Mouse (Mus musculus) G1E-ER4 (cell line): ENCODE results near the gene Plpp7. TPM values are rescaled to one million over a fixed set of nuclear protein-coding genes. Genes with fewer than 3 reads are reported as not detected.

Source experiments
- GATA1 ChIP-seq: IDR thresholded peaks from one replicate; pipeline ENCODE4 v1.8.0; 2012; ENCODE audit warnings: low read length, inconsistent platforms
- polyA plus RNA-seq: library from polyadenylated mRNA; stranded (reverse); fragments of >175 nt; gene quantifications from 2 replicates; pipeline ENCODE4 v1.2.3, GENCODE M21; 2012

Gene Plpp7
- 0.12 and 0.22 TPM in 2 replicates for polyA plus RNA-seq

GRCm38 (mm10) chr2:32095351-32096121 lies at the start of gene Plpp7:
Plpp7 (plus strand) TSS chr2:32095528.
- TF ChIP-seq GATA1, result no peak

DNA sequence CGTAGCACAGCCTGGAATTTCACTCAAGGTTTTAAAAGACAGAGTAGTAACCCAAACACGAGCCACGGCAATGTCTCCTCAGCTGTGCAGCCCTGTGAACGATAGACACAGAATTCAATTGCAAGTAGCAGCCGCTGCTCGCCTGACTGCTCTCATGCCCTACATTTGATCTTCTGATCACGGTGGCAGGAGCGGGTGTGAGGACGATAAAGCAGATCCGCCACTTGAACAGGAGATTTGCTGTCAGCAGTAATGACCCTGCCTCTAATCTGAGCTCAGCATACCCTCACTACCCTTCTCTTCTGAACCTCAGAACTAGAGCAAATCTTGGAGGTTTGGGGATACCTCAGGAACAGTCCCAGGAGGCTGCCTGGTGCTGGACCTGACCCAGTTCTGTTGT lies 49.3 kb upstream of the Plpp7 start:
- TF ChIP-seq GATA1, result no peak

GRCm38 (mm10) chr2:32047323-32047722 lies 48.0 kb upstream of the Plpp7 start:
- no peak for TF ChIP-seq GATA1

DNA sequence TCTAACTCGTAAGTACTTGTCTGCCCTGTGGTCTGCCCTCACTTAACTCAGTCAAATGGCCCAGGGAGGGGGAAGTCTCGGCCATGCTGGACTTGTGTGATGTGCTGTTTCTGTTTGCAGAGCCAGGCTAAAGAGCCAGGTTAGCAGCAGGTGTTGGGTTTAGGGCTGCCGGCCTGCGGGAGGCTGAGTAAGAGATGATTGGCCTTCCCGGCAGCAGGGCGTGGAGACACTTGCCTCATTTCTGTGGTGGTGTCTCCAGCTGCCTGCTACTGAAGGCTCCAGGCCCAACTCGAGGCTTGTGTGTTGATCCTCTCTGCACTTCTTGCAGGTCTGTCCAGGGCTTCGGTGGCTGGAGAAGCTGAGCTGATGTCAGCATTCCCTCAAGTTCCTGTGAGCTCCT lies 43.5 kb upstream of the Plpp7 start:
- TF ChIP-seq GATA1, result no peak

GRCm38 (mm10) chr2:32052418-32052817 lies 42.9 kb upstream of the Plpp7 start:
- TF ChIP-seq GATA1, result no peak

GRCm38 (mm10) chr2:32055357-32055965 lies 39.9 kb upstream of the Plpp7 start:
- no peak for TF ChIP-seq GATA1

DNA sequence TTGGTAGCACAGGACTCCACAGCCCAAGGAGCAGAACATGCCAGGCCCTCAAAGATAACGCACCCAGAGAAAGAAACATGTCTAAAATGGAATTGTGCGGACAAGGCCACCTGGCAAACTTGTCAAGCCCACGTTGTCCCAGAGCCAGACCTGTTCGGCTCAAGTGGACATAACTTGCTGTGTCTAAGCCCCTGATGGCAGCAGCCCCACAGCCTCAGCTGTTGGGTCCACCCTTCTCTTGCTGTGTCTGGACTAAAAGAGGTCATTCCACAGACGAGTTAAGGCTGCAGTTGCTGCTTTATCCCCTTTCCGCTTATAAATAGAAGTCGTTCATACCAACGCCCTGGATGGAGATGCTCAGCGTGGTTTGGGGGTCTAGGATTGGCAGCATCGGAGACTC lies 38.8 kb upstream of the Plpp7 start:
- no peak for TF ChIP-seq GATA1

GRCm38 (mm10) chr2:32057360-32057759 lies 38.0 kb upstream of the Plpp7 start:
- TF ChIP-seq GATA1, result no peak

DNA sequence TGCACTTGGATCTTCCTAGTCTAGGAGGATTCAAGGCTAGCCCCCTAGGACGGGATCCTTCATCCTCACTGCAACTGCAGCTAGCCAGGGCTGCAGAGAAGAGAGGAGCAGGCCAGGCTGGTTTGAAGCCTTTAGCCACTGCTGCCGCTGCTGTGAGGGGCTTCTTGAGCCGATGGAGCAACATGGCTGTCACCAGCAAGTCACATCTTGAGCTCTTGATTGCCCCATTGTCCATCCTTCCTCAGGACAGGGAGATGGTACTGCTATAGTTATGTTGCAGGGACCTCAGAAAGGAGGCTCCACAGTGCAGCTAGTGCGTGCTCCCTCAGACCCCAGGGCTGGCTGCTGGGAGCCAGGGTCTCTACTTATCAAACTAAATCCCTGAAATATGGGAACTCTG lies 37.5 kb upstream of the Plpp7 start:
- TF ChIP-seq GATA1, result no peak

DNA sequence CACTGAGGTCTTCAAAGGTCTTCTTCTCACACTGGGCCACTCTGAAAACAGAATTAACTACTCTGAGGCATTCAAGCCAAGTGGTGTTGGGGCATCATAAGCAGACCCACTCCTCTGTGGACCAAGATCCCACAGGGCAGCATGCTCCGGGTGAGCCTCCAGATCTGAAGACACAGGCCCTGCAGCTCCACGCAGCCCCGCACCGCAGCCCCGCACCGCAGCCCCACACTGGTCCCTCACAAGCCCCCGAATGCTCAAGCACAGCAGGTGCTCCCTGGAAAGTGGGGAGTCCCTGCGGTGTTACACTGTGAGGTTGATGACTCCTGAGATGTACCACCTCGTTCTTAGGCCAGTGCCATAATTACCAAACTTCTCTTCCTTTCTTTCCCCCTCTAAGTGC lies 37.1 kb upstream of the Plpp7 start:
- TF ChIP-seq GATA1, result no peak

DNA sequence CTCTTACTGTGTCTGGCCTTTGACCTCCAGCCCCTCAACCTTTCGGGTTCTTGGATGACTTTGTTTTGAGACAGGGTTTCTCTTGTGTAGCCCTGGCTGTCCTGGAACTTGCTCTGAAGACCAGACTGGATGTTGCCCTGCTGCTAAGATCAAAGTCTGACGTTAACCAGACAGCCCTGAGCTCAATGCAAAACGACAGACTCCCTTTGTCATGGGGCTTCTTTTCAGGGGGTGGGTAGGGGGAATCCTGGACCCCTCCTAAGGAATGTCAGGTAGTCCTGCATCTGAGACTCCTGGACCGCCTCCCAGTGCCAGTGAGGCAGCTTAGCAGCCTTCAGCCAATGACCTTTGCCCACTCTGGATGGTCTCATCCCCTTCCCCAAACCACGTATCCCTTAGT lies 36.6 kb upstream of the Plpp7 start:
- TF ChIP-seq GATA1, result no peak

- TF ChIP-seq GATA1, result no peak
Observed at GRCm38 (mm10) chr2:32059613-32060012, 35.7 kb upstream of the Plpp7 start.

GRCm38 (mm10) chr2:32060228-32060805 lies 35.0 kb upstream of the Plpp7 start:
- no peak for TF ChIP-seq GATA1

GRCm38 (mm10) chr2:32061189-32061588 lies 34.1 kb upstream of the Plpp7 start:
- TF ChIP-seq GATA1, result no peak

DNA sequence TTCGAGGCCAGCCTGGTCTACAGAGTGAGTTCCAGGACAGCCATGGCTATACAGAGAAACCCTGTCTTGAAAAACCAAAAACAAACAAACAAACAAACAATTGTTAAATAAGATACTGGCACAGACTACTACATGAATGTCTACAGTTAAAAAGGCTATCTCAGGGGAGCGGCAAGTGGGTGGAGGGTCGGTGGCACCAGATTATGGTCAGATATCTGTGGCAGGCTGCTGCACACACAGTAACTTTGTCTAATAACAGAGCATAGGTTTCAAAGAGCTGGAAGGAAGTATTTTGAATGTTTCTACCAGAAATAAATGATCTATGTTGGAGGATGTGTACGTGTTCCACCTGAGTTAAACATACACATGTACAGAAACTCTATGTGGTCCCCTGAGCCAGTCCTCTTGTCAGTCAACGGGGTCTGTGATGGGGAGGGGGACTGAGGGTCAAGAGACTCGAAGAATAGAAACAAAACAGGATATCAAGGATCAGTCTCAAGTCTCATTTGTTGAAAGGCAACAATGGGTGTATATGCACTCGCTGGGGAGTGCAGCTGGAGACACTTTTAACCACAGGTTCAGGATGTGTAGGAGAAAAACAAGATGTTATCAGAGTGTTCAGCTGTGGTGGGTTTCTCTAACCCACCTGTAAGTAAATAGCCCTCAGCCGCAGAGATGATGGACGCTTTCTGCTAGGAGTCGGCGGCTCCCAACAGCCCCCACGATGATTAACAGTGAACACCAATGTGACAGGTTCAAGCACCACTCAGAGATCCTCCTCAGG lies 33.4 kb upstream of the Plpp7 start:
- no peak for TF ChIP-seq GATA1
